Mouse (Mus musculus): ENCODE data around the gene Lin7c.
A peak's percentile ranks its signal among the peaks of the same experiment; 100 is the strongest.

The Lin7c gene

GRCm38 (mm10) chr2:109917496-109918413, 27.1 kb downstream of the Lin7c start, which contains the start of gene Lgr4:
Gene Lgr4 (plus strand): TSS chr2:109917647.
- peak; percentile 92 for DNase-seq (ENCODE audit: low spot score)

GRCm38 (mm10) chr2:109918592-109919262, 28.1 kb downstream of the Lin7c start:
- DNase-seq (ENCODE audit: low spot score), result no peak

GRCm38 (mm10) chr2:109920471-109920870, 29.8 kb downstream of the Lin7c start:
- DNase-seq (ENCODE audit: low spot score), result no peak

- DNase-seq (ENCODE audit: low spot score), result no peak
Measured at GRCm38 (mm10) chr2:109921298-109922035, 30.8 kb downstream of the Lin7c start.

- DNase-seq (ENCODE audit: low spot score), result no peak
Measured at GRCm38 (mm10) chr2:109922306-109922705, 31.7 kb downstream of the Lin7c start.

- no peak for DNase-seq (ENCODE audit: low spot score)
Measured at GRCm38 (mm10) chr2:109923031-109923430, 32.4 kb downstream of the Lin7c start.

GRCm38 (mm10) chr2:109923945-109924344, 33.3 kb downstream of the Lin7c start:
- DNase-seq (ENCODE audit: low spot score), result no peak

- DNase-seq (ENCODE audit: low spot score), result no peak
Measured at GRCm38 (mm10) chr2:109926984-109927383, 36.3 kb downstream of the Lin7c start.

- DNase-seq (ENCODE audit: low spot score), result no peak
Measured at GRCm38 (mm10) chr2:109927446-109927845, 36.8 kb downstream of the Lin7c start.

- DNase-seq (ENCODE audit: low spot score), result no peak
Measured at GRCm38 (mm10) chr2:109927876-109928275, 37.2 kb downstream of the Lin7c start.

GRCm38 (mm10) chr2:109928791-109929190, 38.1 kb downstream of the Lin7c start:
- no peak for DNase-seq (ENCODE audit: low spot score)

- no peak for DNase-seq (ENCODE audit: low spot score)
Measured at GRCm38 (mm10) chr2:109929256-109929655, 38.6 kb downstream of the Lin7c start.

GRCm38 (mm10) chr2:109930366-109930765, 39.7 kb downstream of the Lin7c start:
- no peak for DNase-seq (ENCODE audit: low spot score)

- DNase-seq (ENCODE audit: low spot score), result no peak
Measured at GRCm38 (mm10) chr2:109930771-109931170, 40.1 kb downstream of the Lin7c start.

- no peak for DNase-seq (ENCODE audit: low spot score)
Measured at GRCm38 (mm10) chr2:109931978-109932780, 41.5 kb downstream of the Lin7c start.

GRCm38 (mm10) chr2:109933151-109933550, 42.5 kb downstream of the Lin7c start:
- DNase-seq (ENCODE audit: low spot score), result no peak

GRCm38 (mm10) chr2:109934086-109934485, 43.4 kb downstream of the Lin7c start:
- no peak for DNase-seq (ENCODE audit: low spot score)

- DNase-seq (ENCODE audit: low spot score), result no peak
Measured at GRCm38 (mm10) chr2:109935194-109935593, 44.5 kb downstream of the Lin7c start.

GRCm38 (mm10) chr2:109935754-109936409, 45.2 kb downstream of the Lin7c start:
- DNase-seq (ENCODE audit: low spot score), result no peak

GRCm38 (mm10) chr2:109936410-109936755, 45.7 kb downstream of the Lin7c start:
- DNase-seq (ENCODE audit: low spot score), result no peak

- no peak for DNase-seq (ENCODE audit: low spot score)
Measured at GRCm38 (mm10) chr2:109941973-109942444, 51.4 kb downstream of the Lin7c start.

Data from left cerebral cortex, adult 11 months (tissue).